Mouse (Mus musculus): ENCODE data around the gene Crisp4. TPM values are rescaled to one million over a fixed set of nuclear protein-coding genes. Genes with fewer than 3 reads are reported as not detected.

Gene Crisp4
- polyA plus RNA-seq (2014; fragmentation: Illumina TruSeq; extraction: RNeasy Lipid Tissue Mini Kit (QIAGEN cat#74804); ENCODE audit: low read depth, low replicate concordance) = not detected

DNA sequence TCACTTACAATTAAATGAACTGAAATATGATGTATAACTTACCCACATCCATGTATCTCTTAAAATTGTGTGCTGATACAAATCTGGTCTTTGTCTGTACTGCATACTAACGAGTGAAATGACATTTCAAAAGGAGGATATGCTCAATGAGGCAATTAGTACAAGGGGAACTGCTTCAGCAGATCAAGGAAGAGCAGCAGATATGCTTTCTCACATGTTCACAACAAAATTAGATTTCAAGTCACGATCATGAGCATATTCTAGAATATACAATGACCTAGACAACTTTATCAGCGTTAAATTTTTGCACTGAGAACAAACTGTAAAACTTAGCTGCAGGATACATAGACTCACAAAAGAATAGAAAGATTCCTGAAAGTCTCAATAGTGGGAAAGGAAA, at the start of gene Crisp4:
Gene Crisp4 (minus strand): TSS at position 101 of the 400 bp plus-strand sequence.

Other genes starting within 250 kb of the Crisp4 start
- gene Defb18, start 91.5 kb upstream of the Crisp4 start, polyA plus RNA-seq (2014; fragmentation: Illumina TruSeq; extraction: RNeasy Lipid Tissue Mini Kit (QIAGEN cat#74804); ENCODE audit: low read depth, low replicate concordance) = not detected
- not detected for gene Defb41, start 119.2 kb upstream of the Crisp4 start, polyA plus RNA-seq (2014; fragmentation: Illumina TruSeq; extraction: RNeasy Lipid Tissue Mini Kit (QIAGEN cat#74804); ENCODE audit: low read depth, low replicate concordance)

Data from sigmoid colon, adult 10 weeks (tissue).